Mouse (Mus musculus): ENCODE measurements around the gene Tmem120b.

DNA sequence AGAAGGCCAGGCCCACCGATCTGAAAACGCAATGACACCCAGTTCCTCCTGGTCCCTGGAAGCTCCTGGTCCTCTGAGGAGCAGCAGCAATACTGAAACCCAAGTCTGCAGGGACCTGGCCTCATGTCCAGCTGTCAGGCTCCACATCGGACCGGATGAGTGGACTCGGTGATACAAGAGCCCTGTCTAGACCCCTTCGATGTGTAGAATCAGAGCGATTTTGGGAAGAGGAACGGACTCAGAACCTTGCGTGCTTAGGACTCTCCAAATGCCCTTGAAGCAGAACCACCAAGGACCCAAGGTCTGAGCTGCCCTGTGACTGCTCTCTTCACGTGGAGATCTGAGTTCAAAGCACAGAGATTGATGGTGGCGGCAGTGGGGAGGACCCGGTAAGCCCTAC is at the start of gene Tmem120b:
- TF ChIP-seq CTCF (IDR thresholded peaks at IDR 0.05) (no peak), EP300 (IDR thresholded peaks at IDR 0.05) (no peak)

All from lung, postnatal 0 days (tissue).